Mouse (Mus musculus): ENCODE measurements around the gene Pygb.

DNA sequence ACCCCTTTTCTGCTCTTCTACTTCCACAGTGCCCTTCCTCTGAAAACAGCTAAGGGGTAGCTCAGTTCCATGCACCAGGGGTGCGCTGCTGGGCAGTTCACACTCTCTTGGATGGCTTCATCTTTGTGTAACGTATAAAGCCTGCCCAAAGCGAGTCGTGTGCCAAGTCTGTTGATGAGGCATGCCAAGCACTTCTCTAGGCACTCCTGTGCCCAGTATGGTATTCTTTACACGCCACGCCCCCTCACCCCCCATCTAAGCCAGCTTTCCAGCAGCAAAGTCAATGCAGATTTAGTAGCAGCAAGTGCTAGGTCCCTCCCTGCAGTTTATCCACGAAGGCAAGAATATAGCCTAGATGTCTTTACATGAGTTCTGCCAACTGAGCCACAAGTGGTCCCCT is 48.1 kb downstream of the Pygb start:
- TF ChIP-seq POLR2A (IDR thresholded peaks at IDR 0.05; ENCODE audit: borderline replicate concordance, control insufficient read depth, low read depth, low read length) (no peak), CTCF (IDR thresholded peaks at IDR 0.05; ENCODE audit: control insufficient read depth, insufficient read depth, low read length) (no peak)
